ENCODE assay signal across 7 mouse cellular contexts in the genomic region with DNA sequence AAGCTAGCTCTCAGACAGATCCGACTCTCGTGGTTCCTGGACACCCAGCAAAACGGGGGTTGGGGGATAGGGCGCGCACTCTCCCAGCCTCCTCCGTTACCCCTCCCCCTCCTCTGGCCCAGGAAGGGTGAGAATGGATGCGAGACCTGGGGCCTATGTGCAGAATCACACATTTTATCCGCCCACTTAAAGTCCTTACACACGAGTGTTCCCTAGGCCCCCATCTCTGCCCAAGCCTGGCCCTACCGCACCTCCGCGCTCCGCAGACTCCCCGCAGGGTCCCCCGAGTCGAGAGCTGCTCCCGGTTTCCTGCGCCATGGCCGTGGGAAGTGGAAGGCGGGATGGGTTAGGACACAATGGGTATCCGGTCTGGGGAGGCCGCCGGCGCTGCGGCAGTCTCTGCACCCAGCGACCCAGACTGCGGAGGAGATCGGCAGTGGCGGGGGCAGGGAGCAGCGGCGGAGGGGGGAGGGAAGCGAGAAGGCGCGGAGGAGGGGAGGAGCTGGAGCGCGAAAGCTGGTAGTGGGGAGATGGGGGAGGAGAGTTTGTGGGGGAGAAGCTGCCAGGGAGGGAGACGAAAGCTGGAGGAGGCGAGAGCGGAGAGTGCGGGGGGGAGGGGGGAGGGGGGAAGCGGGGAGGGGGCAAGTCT. TPM values are rescaled to one million over a fixed set of nuclear protein-coding genes. Genes with fewer than 3 reads are reported as not detected.
DNase-seq lines count a peak whose midpoint lies in the region; ATAC-seq and TF ChIP-seq lines count a peak whose summit lies in the region.

No protein-coding gene starts in this region.

- peak; percentile 82 for ATAC-seq in limb, embryonic 13.5 days (ENCODE audit: low FRiP score, low read depth)
- peak; percentile 91 for ATAC-seq in midbrain, embryonic 13.5 days

- no peak for TF ChIP-seq POLR2A in kidney, adult 2 months (IDR thresholded peaks at IDR 0.05; ENCODE audit: low read depth, low read length)

- no peaks in the 10 kb centered on the region for H3K27me3 ChIP-seq in kidney, adult 2 months (replicated peaks; ENCODE audit: control insufficient read depth, insufficient read depth, low read length)
- no peaks in the 10 kb centered on the region for H3K27me3 ChIP-seq in limb, embryonic 13.5 days
- H3K27me3 ChIP-seq in midbrain, embryonic 13.5 days: no peaks in the 10 kb centered on the region

- H3K4me1 ChIP-seq in kidney, adult 2 months (ENCODE audit: control insufficient read depth, insufficient read depth, low read length): peaks cover 7% of the 10 kb centered on the region; the same call in 1 of the 2 replicates
- H3K4me1 ChIP-seq in limb, embryonic 13.5 days: peaks cover 35% of the 10 kb centered on the region
- H3K4me1 ChIP-seq in midbrain, embryonic 13.5 days (replicated peaks): peaks cover 55% of the 10 kb centered on the region

- WGBS in kidney, adult 2 months: under 1% methylated on average over 33 of the region's 41 CpGs
- WGBS in limb, embryonic 13.5 days: under 1% methylated on average over 31 of the region's 41 CpGs
- 0% methylated on average over 33 of the region's 41 CpGs for WGBS in midbrain, embryonic 13.5 days

- H3K4me2 ChIP-seq in limb, embryonic 13.5 days (replicated peaks): peak overlapping the region; percentile 91
- H3K4me2 ChIP-seq in midbrain, embryonic 13.5 days (replicated peaks): peak overlapping the region; percentile 92

- H3K9ac ChIP-seq in limb, embryonic 13.5 days: peak overlapping the region; percentile 89
- peak overlapping the region; percentile 94 for H3K9ac ChIP-seq in midbrain, embryonic 13.5 days (replicated peaks)

- H3K9me3 ChIP-seq in limb, embryonic 13.5 days: peaks cover 17% of the 10 kb centered on the region; the same call in 1 of the 2 replicates
- H3K9me3 ChIP-seq in midbrain, embryonic 13.5 days: 0 out of 2 replicates have a peak, but pooled peaks cover 3% of the 10 kb centered on the region

- no peaks in the 10 kb centered on the region for H3K36me3 ChIP-seq in kidney, adult 2 months (ENCODE audit: control insufficient read depth, insufficient read depth, low read length)
- peaks cover 41% of the 10 kb centered on the region for H3K36me3 ChIP-seq in limb, embryonic 13.5 days
- peaks cover 40% of the 10 kb centered on the region for H3K36me3 ChIP-seq in midbrain, embryonic 13.5 days

- H3K27ac ChIP-seq in kidney, adult 2 months (ENCODE audit: insufficient read depth, low read depth, low read length): peak overlapping the region; percentile 47
- H3K27ac ChIP-seq in limb, embryonic 13.5 days: peak overlapping the region; percentile 91
- peak overlapping the region; percentile 96 for H3K27ac ChIP-seq in midbrain, embryonic 13.5 days

- peak; percentile 35 for DNase-seq in adrenal gland, adult 8-10 months
- DNase-seq in embryo, embryonic 10.5 days (ENCODE audit: low spot score): peak; percentile 86
- peak; percentile 42 for DNase-seq in heart, adult 8-10 months (ENCODE audit: low spot score)
- DNase-seq in kidney, adult 2 months: peak; percentile 81
- DNase-seq in spleen, postnatal 36 days (ENCODE audit: low spot score in 2 of 2): peak; percentile 35 to 39

- peak overlapping the region; percentile 85 for H3K4me3 ChIP-seq in kidney, adult 2 months (ENCODE audit: insufficient read depth, low read depth, low read length)
- peak overlapping the region; percentile 79 for H3K4me3 ChIP-seq in limb, embryonic 13.5 days
- H3K4me3 ChIP-seq in midbrain, embryonic 13.5 days (replicated peaks): peak overlapping the region; percentile 83

- TF ChIP-seq CTCF in kidney, adult 2 months (conservative IDR thresholded peaks at IDR 0.05; ENCODE audit: insufficient read depth, insufficient read length, low read depth, low read length): no peak

RNA-seq across cellular contexts. Expression of gene Mettl3, which starts 11.0 kb away (rescaled TPM):
- total RNA-seq in adrenal gland, adult 8-10 months (2022): 10 to 100 TPM; 39.3 to 66.6 (median 55.2) TPM
- total RNA-seq in heart, adult 8-10 months (2022): 10 to 100 TPM; 13.9 to 19.3 (median 16.3) TPM
- 16.0 and 23.5 TPM in 2 replicates for polyA plus RNA-seq in kidney, adult 2 months (2012; rRNA removed)
- polyA plus RNA-seq in limb, embryonic 13.5 days (2015; fragmentation: Nextera tagmentation; extraction: Ambion mirVana): 49.3 and 51.2 TPM in 2 replicates
- polyA plus RNA-seq in midbrain, embryonic 13.5 days (2015; fragmentation: Nextera tagmentation; extraction: Ambion mirVana): 50.4 and 57.8 TPM in 2 replicates

RNA-seq across cellular contexts. Expression of gene Sall2, which starts 12.6 kb away (rescaled TPM):
- total RNA-seq in adrenal gland, adult 8-10 months (2022): 10 to 100 TPM in 2 of 4 experiments, 1 to 10 TPM in 2; 7.3 to 15.2 (median 12.0) TPM
- 1 to 10 TPM; 1.4 to 1.6 (median 1.4) TPM for total RNA-seq in heart, adult 8-10 months (2022)
- polyA plus RNA-seq in kidney, adult 2 months (2012; rRNA removed): 16.9 and 18.3 TPM in 2 replicates
- polyA plus RNA-seq in limb, embryonic 13.5 days (2015; fragmentation: Nextera tagmentation; extraction: Ambion mirVana): 24.3 and 27.0 TPM in 2 replicates
- polyA plus RNA-seq in midbrain, embryonic 13.5 days (2015; fragmentation: Nextera tagmentation; extraction: Ambion mirVana): 56.6 and 56.9 TPM in 2 replicates

RNA-seq across cellular contexts. Expression of gene Rab2b, which starts 36.6 kb away (rescaled TPM):
- total RNA-seq in adrenal gland, adult 8-10 months (2022): 10 to 100 TPM; 43.1 to 54.0 (median 48.4) TPM
- 1 to 10 TPM; 3.8 to 5.6 (median 5.4) TPM for total RNA-seq in heart, adult 8-10 months (2022)
- polyA plus RNA-seq in kidney, adult 2 months (2012; rRNA removed): 7.5 and 8.4 TPM in 2 replicates
- 25.9 and 30.4 TPM in 2 replicates for polyA plus RNA-seq in limb, embryonic 13.5 days (2015; fragmentation: Nextera tagmentation; extraction: Ambion mirVana)
- polyA plus RNA-seq in midbrain, embryonic 13.5 days (2015; fragmentation: Nextera tagmentation; extraction: Ambion mirVana): 60.6 and 63.4 TPM in 2 replicates

RNA-seq across cellular contexts. Expression of gene Tox4, which starts 37.0 kb away (rescaled TPM):
- 10 to 100 TPM; 54.4 to 80.8 (median 70.4) TPM for total RNA-seq in adrenal gland, adult 8-10 months (2022)
- 10 to 100 TPM; 32.9 to 37.8 (median 34.8) TPM for total RNA-seq in heart, adult 8-10 months (2022)
- polyA plus RNA-seq in kidney, adult 2 months (2012; rRNA removed): 26.6 and 32.0 TPM in 2 replicates
- 47.9 and 48.2 TPM in 2 replicates for polyA plus RNA-seq in limb, embryonic 13.5 days (2015; fragmentation: Nextera tagmentation; extraction: Ambion mirVana)
- 55.5 and 60.8 TPM in 2 replicates for polyA plus RNA-seq in midbrain, embryonic 13.5 days (2015; fragmentation: Nextera tagmentation; extraction: Ambion mirVana)

RNA-seq across cellular contexts. Expression of gene Olfr1513, which starts 40.3 kb away (rescaled TPM):
- total RNA-seq in adrenal gland, adult 8-10 months (2022): not detected
- total RNA-seq in heart, adult 8-10 months (2022): not detected
- not detected in 2 replicates for polyA plus RNA-seq in kidney, adult 2 months (2012; rRNA removed)
- polyA plus RNA-seq in limb, embryonic 13.5 days (2015; fragmentation: Nextera tagmentation; extraction: Ambion mirVana): 0.05 TPM in 1 of 2 replicates, not detected in the other
- not detected in 2 replicates for polyA plus RNA-seq in midbrain, embryonic 13.5 days (2015; fragmentation: Nextera tagmentation; extraction: Ambion mirVana)

Comparison
In these comparisons a context has a peak if more than half of its experiments do, and no peak if none do; other contexts are left out.
1. Peak in every context shown above with its lines: DNase-seq, ATAC-seq, H3K4me3 ChIP-seq and H3K27ac ChIP-seq.
2. DNase-seq: peak in every context shown above with its lines; median percentile 86 in embryo, embryonic 10.5 days; 81 in kidney, adult 2 months; 42 in heart, adult 8-10 months; 37 in spleen, postnatal 36 days; 35 in adrenal gland, adult 8-10 months.